Mouse (Mus musculus) B cell, adult 2 months (primary cell): ENCODE results near the gene Fbxw8.
A peak's percentile ranks its signal among the peaks of the same experiment; 100 is the strongest.

Experiments
- DNase-seq, 2 experiments: peaks; one replicate each; pipeline ENCODE4 v3.0.0; 2022

Gene Fbxw8

DNA sequence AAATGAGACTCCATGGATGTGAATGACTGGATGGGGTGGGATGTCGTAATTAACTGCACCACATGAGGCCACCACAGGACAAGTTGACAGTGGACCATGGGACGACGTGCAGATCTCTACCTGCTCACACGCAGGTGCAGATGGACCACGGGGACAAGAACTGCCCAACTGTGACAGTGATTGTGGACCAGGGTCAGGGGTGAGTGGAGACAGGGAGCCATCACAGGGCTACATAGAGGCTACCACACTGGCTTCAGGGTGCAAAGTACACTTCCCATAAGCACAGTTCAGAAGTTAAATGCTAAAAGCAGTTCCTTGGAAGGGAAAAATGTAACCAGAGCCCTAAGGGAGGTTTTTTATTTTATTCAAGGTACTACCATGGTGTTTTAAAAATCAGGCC, 83.5 kb downstream of the Fbxw8 start:
- no peak for DNase-seq

GRCm38 (mm10) chr5:118069315-118069714, 85.9 kb downstream of the Fbxw8 start:
- peak; percentile 49 to 60 for DNase-seq

DNA sequence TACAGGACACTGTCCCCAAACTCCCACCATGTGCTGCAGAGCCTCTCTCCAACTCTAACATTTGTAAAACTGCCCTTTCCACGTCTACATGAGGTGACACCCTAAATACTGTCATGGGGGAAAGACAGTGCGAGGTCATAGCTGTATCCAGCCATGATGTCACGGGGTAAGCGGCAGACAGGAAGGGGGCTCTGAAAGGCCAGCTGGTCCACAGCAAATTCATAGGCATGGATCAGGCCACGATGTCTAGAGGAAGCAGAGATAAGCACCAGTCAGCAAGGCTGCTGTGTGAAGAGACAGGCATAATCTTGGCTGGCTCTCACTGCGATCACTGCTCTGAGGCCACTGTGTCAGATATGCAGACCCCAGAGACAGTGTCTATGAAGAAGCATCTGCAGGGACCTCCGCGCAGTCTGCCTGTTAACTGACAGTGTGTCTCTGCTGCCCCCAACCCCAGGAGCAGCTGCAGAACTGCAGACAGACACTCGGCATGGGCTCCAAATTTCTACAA, 87.2 kb downstream of the Fbxw8 start:
- no peak for DNase-seq

GRCm38 (mm10) chr5:118067572-118067971, 87.7 kb downstream of the Fbxw8 start:
- no peak for DNase-seq

DNA sequence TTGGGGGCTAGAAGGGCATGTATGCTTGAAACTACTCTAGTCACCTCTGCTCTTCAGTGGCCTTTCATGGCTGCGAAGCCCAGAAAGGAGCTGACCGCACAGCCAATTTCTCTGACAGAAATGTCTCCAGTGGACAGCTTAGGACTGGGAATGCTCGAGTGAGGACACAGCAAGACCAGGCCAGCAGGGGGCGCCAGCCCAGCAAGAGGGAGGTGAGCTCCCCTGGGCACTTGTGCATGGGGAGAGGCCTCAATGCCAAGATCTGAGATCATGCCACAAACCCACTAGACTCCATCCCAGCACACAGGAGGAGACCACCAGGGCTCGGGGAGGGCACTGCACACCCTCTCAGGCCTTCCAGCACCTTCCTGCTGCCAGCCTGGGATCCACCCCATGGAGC, 88.4 kb downstream of the Fbxw8 start:
- DNase-seq: peak; percentile 73

- DNase-seq: no peak
These were observed 89.6 kb downstream of the Fbxw8 start for GRCm38 (mm10) chr5:118065516-118066255.

GRCm38 (mm10) chr5:118064284-118064901, 90.9 kb downstream of the Fbxw8 start:
- no peak for DNase-seq

DNA sequence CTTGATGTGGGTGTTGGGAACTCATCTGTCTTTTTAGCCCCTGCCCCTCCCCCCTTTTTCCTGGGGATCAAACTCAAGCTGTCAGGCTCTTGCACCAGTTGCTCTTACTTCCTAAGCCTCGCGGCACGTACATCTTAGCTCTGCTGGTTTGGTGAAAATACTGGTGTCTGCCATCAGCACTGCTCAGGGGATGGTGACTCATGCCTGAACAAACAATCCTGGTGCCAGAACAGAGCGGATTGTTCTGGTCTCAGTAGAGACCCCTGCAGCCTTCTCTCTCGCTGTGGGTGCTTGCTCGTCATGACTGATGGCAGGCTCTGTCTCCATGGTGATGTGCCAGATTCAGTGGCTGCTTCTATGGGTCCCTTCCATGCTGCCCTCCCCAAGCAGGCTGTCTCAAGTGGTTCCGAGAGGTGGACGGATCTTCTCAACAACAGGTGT, 92.1 kb downstream of the Fbxw8 start:
- no peak for DNase-seq

DNA sequence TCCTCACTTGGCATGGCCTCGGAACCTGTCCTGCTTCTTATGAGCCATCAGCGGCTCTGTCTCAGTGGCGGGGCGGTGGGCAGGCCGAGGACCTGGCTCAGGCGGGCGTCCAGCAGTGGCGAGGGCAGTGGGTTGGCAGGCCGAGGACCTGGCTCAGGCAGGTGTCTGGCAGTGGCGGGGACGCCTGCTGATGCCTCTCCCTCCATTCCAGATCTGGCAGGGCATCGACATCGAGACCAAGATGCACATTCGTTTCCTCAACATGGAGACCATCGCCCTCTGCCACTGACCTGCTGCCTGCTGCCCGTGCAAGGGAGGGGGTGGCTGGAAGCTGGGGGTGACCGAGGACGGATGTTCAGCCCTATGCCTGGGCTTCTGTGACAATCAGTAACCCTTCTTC, 93.9 kb downstream of the Fbxw8 start:
- no peak for DNase-seq

- no peak for DNase-seq
These were observed 95.6 kb downstream of the Fbxw8 start for GRCm38 (mm10) chr5:118059646-118060045.

GRCm38 (mm10) chr5:118058858-118059257, 96.4 kb downstream of the Fbxw8 start:
- DNase-seq: no peak

- no peak for DNase-seq
These were observed 97.7 kb downstream of the Fbxw8 start for GRCm38 (mm10) chr5:118057508-118058111.

DNA sequence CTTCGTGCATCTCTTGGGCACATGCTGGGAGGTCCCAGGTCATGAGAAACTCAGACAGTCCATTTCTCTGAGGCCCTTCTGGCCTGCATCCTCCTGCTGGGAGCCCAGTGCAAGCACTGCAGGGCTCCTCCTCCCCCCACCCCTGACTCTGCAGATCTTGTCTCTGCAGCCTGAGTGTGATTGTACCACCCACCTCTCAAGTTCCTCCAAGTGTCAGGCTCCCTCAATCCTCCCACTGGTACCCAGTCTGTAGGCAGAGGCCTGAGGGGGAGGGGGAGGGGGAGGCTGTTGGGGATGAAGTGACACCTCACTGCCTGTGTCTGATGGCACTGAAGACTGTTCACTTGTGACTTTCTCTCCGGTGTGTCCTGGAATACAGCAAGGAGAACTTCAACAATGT, 102.1 kb downstream of the Fbxw8 start:
- no peak for DNase-seq

DNA sequence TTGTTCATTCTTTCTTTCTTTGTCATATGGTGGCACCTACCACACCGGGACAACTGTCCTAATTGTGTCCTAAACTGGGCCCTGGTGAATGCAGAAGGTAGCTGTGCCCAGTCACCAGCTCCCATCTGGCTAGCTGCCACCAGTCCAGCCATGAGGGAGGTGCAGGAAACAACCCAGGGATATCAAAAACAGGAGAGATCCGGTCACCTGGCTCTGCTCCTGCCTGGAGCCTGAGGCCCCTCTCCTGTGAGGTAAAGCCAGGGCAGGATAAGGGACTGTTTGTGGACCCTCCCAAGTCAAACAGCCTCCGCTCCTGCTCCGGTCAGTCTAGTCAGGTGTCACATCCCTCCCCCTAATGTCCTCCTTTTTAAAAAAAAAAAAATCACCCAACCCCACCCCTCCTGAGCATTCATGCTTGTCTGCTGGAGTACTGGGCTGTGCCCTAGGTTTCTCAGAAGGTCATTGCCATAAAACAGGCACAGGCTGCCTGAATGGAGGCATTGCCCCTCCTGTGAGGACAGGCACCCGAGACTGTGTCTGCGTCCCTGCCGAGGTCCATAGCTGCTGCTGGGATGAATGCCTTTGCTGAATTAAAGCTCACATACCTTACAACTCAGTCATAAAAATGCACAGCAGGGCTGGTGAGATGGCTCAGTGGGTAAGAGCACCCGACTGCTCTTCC, 103.1 kb downstream of the Fbxw8 start:
- DNase-seq: no peak

- no peak for DNase-seq
These were observed 104.5 kb downstream of the Fbxw8 start for GRCm38 (mm10) chr5:118050743-118051142.

DNA sequence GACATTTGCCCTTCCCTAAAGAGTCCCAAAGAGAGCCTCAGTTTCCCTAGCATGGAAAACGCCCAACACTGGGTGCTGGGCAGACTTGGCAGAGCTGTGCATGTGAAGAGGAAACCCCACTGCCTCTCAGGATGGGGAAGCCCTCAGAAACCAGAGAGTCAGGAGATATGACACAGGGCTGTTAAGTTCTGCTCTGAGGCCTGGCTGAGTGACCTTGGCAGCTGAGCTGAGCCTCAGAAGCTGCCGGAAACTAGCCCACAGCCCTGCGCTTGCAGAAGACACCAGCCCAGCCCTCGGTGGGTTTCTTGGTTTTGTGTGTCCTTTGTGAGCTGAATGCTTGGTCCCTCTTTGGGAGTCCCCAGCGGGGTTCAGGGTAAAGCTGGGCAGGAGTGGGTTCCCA, 106.3 kb downstream of the Fbxw8 start:
- DNase-seq: no peak

DNA sequence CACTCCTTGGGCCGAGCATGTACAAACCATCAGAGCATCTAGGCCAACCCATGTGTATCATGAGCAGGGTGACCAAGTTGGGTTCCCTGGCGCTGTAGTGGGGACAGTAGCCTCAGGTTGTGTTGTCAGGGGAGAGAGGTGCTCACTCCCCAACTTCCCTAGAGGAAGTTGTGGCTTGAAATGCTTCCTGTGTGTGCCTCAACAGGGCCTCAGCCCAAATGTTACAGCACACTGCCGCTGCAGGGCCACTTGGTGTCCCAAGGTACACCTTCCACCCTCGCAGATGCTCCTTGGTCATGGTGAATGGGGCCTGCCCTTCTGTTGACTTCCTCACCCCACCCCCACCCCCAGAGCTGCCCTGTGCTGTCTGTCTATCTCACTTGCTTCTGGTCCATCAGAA, 106.9 kb downstream of the Fbxw8 start:
- DNase-seq: no peak

GRCm38 (mm10) chr5:118047091-118047757, 108.0 kb downstream of the Fbxw8 start:
- DNase-seq: no peak

GRCm38 (mm10) chr5:118045385-118045784, 109.9 kb downstream of the Fbxw8 start:
- DNase-seq: no peak

DNA sequence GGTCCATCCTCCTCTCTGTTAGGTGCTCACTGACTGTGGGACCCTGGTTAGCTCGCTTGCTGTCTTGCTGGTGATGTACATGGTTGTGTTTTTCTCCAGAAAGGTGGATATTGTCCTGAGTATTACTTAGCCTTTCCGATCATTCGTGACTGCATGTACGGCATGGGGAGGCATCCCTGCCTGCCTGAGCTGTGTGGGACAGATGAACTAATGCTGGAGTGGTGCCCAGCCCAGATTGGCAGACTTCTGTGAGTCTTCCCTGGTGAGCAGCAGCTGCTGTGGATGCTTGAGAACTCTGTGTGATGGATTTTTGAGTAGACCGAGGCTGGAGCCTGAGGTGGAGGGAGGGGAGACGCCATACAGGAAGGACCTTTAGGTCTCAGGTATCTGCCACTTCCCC, 110.4 kb downstream of the Fbxw8 start:
- no peak for DNase-seq

DNA sequence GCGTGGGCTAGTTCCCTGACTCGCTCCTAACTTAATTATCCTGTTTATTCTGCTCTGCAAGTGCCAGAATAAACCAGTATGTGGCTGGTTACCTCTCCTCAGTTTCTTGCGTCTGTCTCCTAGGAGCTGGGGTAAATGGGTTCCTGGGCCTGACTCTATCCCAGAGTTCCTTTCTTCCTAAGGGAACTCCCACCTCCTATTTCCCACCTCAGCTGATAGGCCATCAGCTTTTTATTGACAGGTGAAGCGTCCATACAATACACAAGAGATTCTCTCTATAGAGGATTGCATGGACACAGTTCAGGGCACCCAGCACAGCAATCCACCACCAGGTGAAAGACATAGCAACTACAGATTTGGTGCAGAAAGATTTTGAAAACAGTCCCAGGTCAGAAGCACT, 111.5 kb downstream of the Fbxw8 start:
- DNase-seq: no peak

DNA sequence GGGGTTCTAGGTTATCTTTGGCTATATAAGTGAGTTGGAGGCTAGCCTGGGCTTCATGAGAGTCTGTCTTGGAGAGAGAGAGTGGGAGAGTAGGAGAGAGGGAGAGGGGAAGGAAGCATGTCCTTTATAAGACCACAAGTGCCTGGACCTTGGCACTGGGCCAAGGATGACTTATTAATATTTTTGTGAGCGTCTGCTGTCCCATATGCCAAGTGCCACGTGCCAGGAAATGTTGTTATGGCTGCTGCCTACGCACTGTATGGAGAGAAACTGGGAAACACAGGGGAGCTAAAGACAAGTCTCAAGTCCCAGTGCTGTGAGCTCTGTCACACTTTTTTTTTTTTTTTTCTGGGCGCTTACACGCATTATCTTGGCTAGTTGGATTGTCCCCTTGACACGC, 112.7 kb downstream of the Fbxw8 start:
- no peak for DNase-seq

DNA sequence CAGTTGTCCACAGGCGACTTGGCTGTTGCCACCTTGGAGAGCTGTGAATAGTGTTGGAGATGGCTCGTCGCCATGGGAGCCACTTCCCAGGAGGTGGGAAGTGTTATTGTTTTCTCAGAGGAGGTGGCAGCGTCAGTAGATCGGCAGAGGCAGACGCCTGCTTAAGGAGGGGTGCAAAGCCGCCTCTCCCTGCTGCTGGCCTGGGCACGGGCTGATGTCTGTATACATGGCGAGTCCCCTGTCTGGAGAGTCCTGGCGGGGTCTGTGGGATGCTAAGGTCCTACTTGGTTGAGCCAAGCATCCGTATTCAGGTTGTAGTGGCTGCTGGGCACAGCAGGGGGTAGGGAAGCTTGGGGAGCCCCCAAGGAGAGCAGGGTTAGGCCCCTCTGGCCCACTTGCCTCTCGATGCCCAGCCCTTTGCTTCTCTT, 116.0 kb downstream of the Fbxw8 start:
- DNase-seq: no peak
